Mouse (Mus musculus) megakaryocyte, embryonic 14.5 days (primary cell): Measurements from ENCODE around the gene Cd33.

ENCODE experiments used
- FLI1 ChIP-seq: IDR thresholded peaks from 2 replicates; pipeline ENCODE4 v1.6.1; 2012; ENCODE audit warnings: low read length, inconsistent platforms, mixed read lengths
- GATA1 ChIP-seq: IDR thresholded peaks from 3 replicates; pipeline ENCODE4 v1.6.1; 2012; ENCODE audit warnings: mixed read lengths, low read length, inconsistent platforms, borderline replicate concordance

DNA sequence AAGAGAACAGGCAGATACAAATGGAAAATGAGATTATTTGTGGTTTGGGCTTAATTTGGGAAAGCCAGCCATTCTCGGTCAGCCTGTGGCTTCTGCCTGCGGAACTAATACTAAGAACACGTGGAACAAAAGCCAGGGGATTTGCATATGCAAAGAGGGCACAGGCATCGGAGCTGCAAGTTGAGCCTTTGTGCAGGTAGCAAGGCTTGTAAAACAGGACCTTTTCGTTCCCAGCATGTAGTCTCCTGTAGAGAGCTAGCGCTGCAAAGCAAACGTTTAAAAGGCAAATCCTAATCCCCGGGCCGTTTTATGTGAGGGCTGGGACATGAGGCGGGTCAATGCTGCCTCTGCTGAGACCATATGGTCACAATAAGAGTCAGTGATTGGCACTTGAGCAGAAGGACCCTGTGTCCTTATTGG, 18.4 kb upstream of the Cd33 start:
- TF ChIP-seq GATA1 (no peak), FLI1 (no peak)
